Mouse (Mus musculus) ES-Bruce4 (cell line): ENCODE results near the gene Mrpl33. TPM values are rescaled to one million over a fixed set of nuclear protein-coding genes. Genes with fewer than 3 reads are reported as not detected.

Experiments used
- H3K27ac ChIP-seq: 2 replicates; pipeline ENCODE4 v1.5.1; 2012; ENCODE audit warnings: low read length, inconsistent platforms; ENCODE audit not compliant: insufficient read depth
- H3K27me3 ChIP-seq: 2 replicates; pipeline ENCODE4 v1.6.1; 2012; ENCODE audit warnings: mild to moderate bottlenecking, low read length, inconsistent platforms; ENCODE audit not compliant: control insufficient read depth, poor library complexity, insufficient read depth, severe bottlenecking
- H3K36me3 ChIP-seq: 2 replicates; pipeline ENCODE4 v1.6.1; 2012; ENCODE audit warnings: inconsistent platforms, mild to moderate bottlenecking, low read length, moderate library complexity; ENCODE audit not compliant: control insufficient read depth, poor library complexity, insufficient read depth, severe bottlenecking
- H3K4me1 ChIP-seq: one replicate; pipeline ENCODE4 v1.8.1; 2011; ENCODE audit warnings: low read length; ENCODE audit not compliant: control insufficient read depth, insufficient read depth
- H3K4me3 ChIP-seq: 2 replicates; pipeline ENCODE4 v1.5.1; 2011; ENCODE audit warnings: low read depth, mild to moderate bottlenecking, low read length
- H3K9ac ChIP-seq: 2 replicates; pipeline ENCODE4 v1.6.1; 2012; ENCODE audit warnings: low read depth, mild to moderate bottlenecking, inconsistent platforms; ENCODE audit not compliant: poor library complexity, severe bottlenecking
- H3K9me3 ChIP-seq: replicated peaks from 2 replicates; pipeline ENCODE4 v1.6.1; 2012; ENCODE audit warnings: mild to moderate bottlenecking, low read length, inconsistent platforms; ENCODE audit not compliant: control insufficient read depth, poor library complexity, insufficient read depth, severe bottlenecking
- CTCF ChIP-seq: IDR thresholded peaks from one replicate; pipeline ENCODE4 v1.8.1; 2011; ENCODE audit warnings: low read depth, low read length
- EP300 ChIP-seq: IDR thresholded peaks from 2 replicates; pipeline ENCODE4 v1.6.1; 2011; ENCODE audit warnings: low read depth, low read length; ENCODE audit not compliant: insufficient read depth
- POLR2A ChIP-seq: IDR thresholded peaks from one replicate; pipeline ENCODE4 v1.8.1; 2011; ENCODE audit warnings: low read length; ENCODE audit not compliant: insufficient read depth
- polyA plus RNA-seq: library from polyadenylated mRNA; stranded (reverse); fragments of >200 nt; gene quantifications from 2 replicates; pipeline ENCODE4 v1.2.4, GENCODE M21; 2011; ENCODE audit warnings: low read depth; ENCODE audit not compliant: missing spikeins, insufficient read depth, insufficient read length

The Mrpl33 gene
- polyA plus RNA-seq, 1 experiment = 161 TPM

DNA sequence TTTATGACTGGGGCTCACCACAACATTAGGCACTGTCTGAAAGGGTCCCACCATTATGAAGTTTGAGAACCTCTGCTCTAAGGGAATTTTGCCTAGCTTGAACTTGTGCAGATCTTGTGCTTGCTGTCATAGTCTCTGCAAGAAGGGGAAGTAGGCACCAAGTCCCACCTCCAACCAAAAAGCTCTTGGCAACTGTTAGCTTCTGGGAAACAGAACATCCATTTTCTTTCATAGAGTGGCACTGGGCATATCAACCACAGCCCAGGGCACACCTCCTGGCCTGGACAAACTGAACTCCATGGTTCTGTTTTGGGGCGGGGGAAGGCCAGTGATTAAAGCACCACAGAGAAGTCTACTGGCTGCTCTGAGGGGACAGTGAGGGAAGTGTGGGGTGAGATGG, 14.5 kb downstream of the Mrpl33 start:
- H3K9ac ChIP-seq = no peak overlapping the region
- peaks cover 4% of the 10 kb centered on the region; the same call in 1 of the 2 replicates for H3K36me3 ChIP-seq
- no peak overlapping the region for H3K4me3 ChIP-seq
- H3K27me3 ChIP-seq = no peaks in the 10 kb centered on the region
- H3K4me1 ChIP-seq = peaks cover 2% of the 10 kb centered on the region
- H3K9me3 ChIP-seq = no peaks in the 10 kb centered on the region
- no peak for TF ChIP-seq EP300
- no peak overlapping the region for H3K27ac ChIP-seq

DNA sequence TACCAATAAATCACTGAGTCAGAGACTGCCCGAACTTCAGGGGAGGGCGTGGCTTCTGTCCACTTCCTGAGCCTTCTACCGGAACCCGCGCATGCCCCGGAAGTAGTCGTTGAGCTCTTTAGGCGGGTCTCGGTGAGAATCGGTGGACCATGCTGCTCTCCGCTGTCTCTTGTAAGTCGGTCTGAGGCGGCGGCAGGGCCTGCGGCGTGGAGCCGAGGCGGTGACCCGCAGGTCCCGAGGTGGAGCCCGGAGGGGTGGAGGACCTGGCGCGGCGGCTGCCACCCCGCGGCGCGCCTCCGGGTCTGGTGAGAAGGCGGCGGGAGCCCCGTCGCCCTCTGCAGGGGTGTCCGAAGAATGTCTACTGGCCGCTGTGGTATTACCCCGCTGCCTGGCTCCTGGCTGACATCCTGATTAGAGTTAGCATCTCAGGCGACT, 17.1 kb downstream of the Mrpl33 start:
- Histone ChIP-seq H3K27me3 (no peaks in the 10 kb centered on the region), H3K9ac (peak overlapping the region; percentile 67)
- TF ChIP-seq CTCF = peak; percentile 3
- TF ChIP-seq EP300 = 0 out of 2 replicates have a peak, but pooled peaks have one; percentile 8
- TF ChIP-seq POLR2A = peak; percentile 68

GRCm38 (mm10) chr5:31614339-31615025, 17.7 kb downstream of the Mrpl33 start:
- no peak overlapping the region for H3K27ac ChIP-seq
- TF ChIP-seq EP300 = no peak
- no peak for TF ChIP-seq POLR2A
- TF ChIP-seq CTCF = no peak

More for the DNA sequence above, 17.1 kb downstream of the Mrpl33 start:
- Histone ChIP-seq H3K27ac (peak overlapping the region; percentile 45; the same call in 1 of the 2 replicates), H3K9me3 (no peaks in the 10 kb centered on the region), H3K36me3 (peaks cover 19% of the 10 kb centered on the region), H3K4me1 (peaks cover 2% of the 10 kb centered on the region), H3K4me3 (peak overlapping the region; percentile 76)

DNA sequence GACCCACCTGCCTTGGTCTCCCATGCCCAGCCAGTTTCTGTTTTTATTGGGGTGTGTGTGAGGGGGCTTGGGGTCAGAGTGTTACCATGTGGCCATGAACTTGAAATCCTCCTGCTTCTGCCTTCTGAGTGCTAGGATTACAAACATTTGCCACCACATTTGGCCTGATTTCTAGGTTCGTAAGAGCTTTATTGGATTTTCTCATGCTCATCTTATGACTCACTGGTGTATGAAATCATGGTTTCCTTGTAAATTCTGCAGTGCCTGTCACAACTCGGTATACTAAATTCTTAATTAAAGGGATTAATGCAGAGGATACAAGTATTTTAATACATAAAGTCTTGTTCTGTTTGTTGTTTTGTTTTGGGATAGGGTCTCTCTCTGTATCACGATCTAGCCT, 23.6 kb downstream of the Mrpl33 start:
- Histone ChIP-seq H3K9me3 (no peaks in the 10 kb centered on the region), H3K4me3 (no peak overlapping the region), H3K36me3 (peaks cover 29% of the 10 kb centered on the region), H3K27ac (no peak overlapping the region), H3K9ac (no peak overlapping the region), H3K4me1 (peaks cover 4% of the 10 kb centered on the region), H3K27me3 (no peaks in the 10 kb centered on the region)
- TF ChIP-seq CTCF (no peak), EP300 (no peak)

More at GRCm38 (mm10) chr5:31614339-31615025, 17.7 kb downstream of the Mrpl33 start:
- Histone ChIP-seq H3K4me1 (peaks cover 2% of the 10 kb centered on the region), H3K9ac (peak overlapping the region; percentile 67), H3K9me3 (no peaks in the 10 kb centered on the region), H3K27me3 (no peaks in the 10 kb centered on the region), H3K4me3 (peak overlapping the region; percentile 76), H3K36me3 (peaks cover 19% of the 10 kb centered on the region)

GRCm38 (mm10) chr5:31627117-31627516, 30.4 kb downstream of the Mrpl33 start:
- Histone ChIP-seq H3K9ac (no peak overlapping the region), H3K9me3 (no peaks in the 10 kb centered on the region), H3K4me1 (peaks cover 13% of the 10 kb centered on the region), H3K4me3 (no peak overlapping the region), H3K27me3 (no peaks in the 10 kb centered on the region), H3K27ac (peak overlapping the region; percentile 23), H3K36me3 (peaks cover 6% of the 10 kb centered on the region)
- no peak for TF ChIP-seq CTCF
- TF ChIP-seq POLR2A = no peak
- no peak for TF ChIP-seq EP300

- Histone ChIP-seq H3K27me3 (no peaks in the 10 kb centered on the region), H3K9ac (0 out of 2 replicates have a peak overlapping the region, but pooled peaks have one; percentile 1), H3K4me1 (peaks cover 13% of the 10 kb centered on the region), H3K9me3 (no peaks in the 10 kb centered on the region), H3K36me3 (peaks cover 3% of the 10 kb centered on the region; the same call in 1 of the 2 replicates), H3K4me3 (no peak overlapping the region), H3K27ac (peak overlapping the region; percentile 81)
- TF ChIP-seq CTCF (no peak), EP300 (peak; percentile 71; the same call in 1 of the 2 replicates)
These were observed 31.1 kb downstream of the Mrpl33 start for GRCm38 (mm10) chr5:31627562-31628526.
